Mouse (Mus musculus) myocyte (in vitro differentiated cells): ENCODE data around the gene Ccdc177. TPM values are rescaled to one million over a fixed set of nuclear protein-coding genes. Genes with fewer than 3 reads are reported as not detected.
A peak's percentile ranks its signal among the peaks of the same experiment; 100 is the strongest.

ENCODE experiments used
- H3K27me3 ChIP-seq: one replicate; pipeline ENCODE4 v1.6.1; 2011; ENCODE audit not compliant: control insufficient read depth, insufficient read depth, insufficient read length
- H3K36me3 ChIP-seq: one replicate; pipeline ENCODE4 v1.6.1; 2011; ENCODE audit not compliant: control insufficient read depth, insufficient read depth
- H3K4me2 ChIP-seq: one replicate; pipeline ENCODE4 v1.6.1; 2011; ENCODE audit warnings: low read depth, control low read depth
- H3K4me3 ChIP-seq: one replicate; pipeline ENCODE4 v1.5.1; 2011; ENCODE audit warnings: mild to moderate bottlenecking, control low read depth, moderate library complexity
- H3K79me2 ChIP-seq: one replicate; pipeline ENCODE4 v1.6.1; 2011; ENCODE audit not compliant: control insufficient read depth, insufficient read depth
- H3ac ChIP-seq: one replicate; pipeline ENCODE4 v1.6.1; 2011; ENCODE audit not compliant: control insufficient read depth, insufficient read length
- CEBPB ChIP-seq: IDR thresholded peaks from 2 replicates; pipeline ENCODE4 v1.6.1; 2011; ENCODE audit warnings: mild to moderate bottlenecking, moderate library complexity; ENCODE audit not compliant: poor library complexity, insufficient read depth, severe bottlenecking
- E2F4 ChIP-seq: IDR thresholded peaks from one replicate; pipeline ENCODE4 v1.6.1; 2011; ENCODE audit warnings: mild to moderate bottlenecking, control low read depth, moderate library complexity; ENCODE audit not compliant: insufficient read depth
- MAX ChIP-seq: IDR thresholded peaks from one replicate; pipeline ENCODE4 v1.6.1; 2011; ENCODE audit warnings: low read depth, mild to moderate bottlenecking, control low read depth
- MYOD1 ChIP-seq, 3 experiments: IDR thresholded peaks; one replicate each; pipeline ENCODE4 v1.6.1; 2011; ENCODE audit warnings: control low read depth in 2 of 3, low read depth in 2 of 3, mild to moderate bottlenecking in 2 of 3, moderate library complexity in 1 of 3; ENCODE audit not compliant: insufficient read length in 2 of 3, control insufficient read depth in 1 of 3
- MYOG ChIP-seq, 3 experiments: IDR thresholded peaks; one replicate each; pipeline ENCODE4 v1.6.1; 2011; ENCODE audit warnings: control low read depth in 2 of 3, low read depth in 2 of 3, mild to moderate bottlenecking in 2 of 3; ENCODE audit not compliant: insufficient read length in 2 of 3, control insufficient read depth in 1 of 3, insufficient read depth in 1 of 3
- POLR2A ChIP-seq: IDR thresholded peaks from one replicate; pipeline ENCODE4 v1.6.1; 2011; ENCODE audit warnings: low read depth, mild to moderate bottlenecking, control low read depth, moderate library complexity; ENCODE audit not compliant: insufficient read length
- POLR2AphosphoS2 ChIP-seq: IDR thresholded peaks from one replicate; pipeline ENCODE4 v1.6.1; 2011; ENCODE audit warnings: low read depth, control low read depth; ENCODE audit not compliant: insufficient read length
- REST ChIP-seq: IDR thresholded peaks from one replicate; pipeline ENCODE4 v1.6.1; 2011; ENCODE audit warnings: mild to moderate bottlenecking, control low read depth, moderate library complexity; ENCODE audit not compliant: insufficient read depth, insufficient read length
- SRF ChIP-seq: IDR thresholded peaks from one replicate; pipeline ENCODE4 v1.6.1; 2011; ENCODE audit warnings: low read depth; ENCODE audit not compliant: control insufficient read depth, insufficient read length
- TCF12 ChIP-seq: IDR thresholded peaks from one replicate; pipeline ENCODE4 v1.6.1; 2011; ENCODE audit warnings: mild to moderate bottlenecking, control low read depth; ENCODE audit not compliant: poor library complexity, insufficient read depth, severe bottlenecking
- TCF3 ChIP-seq: IDR thresholded peaks from one replicate; pipeline ENCODE4 v1.6.1; 2011; ENCODE audit warnings: low read depth, control low read depth; ENCODE audit not compliant: insufficient read length
- USF1 ChIP-seq: IDR thresholded peaks from one replicate; pipeline ENCODE4 v1.6.1; 2011; ENCODE audit warnings: low read depth, mild to moderate bottlenecking, control low read depth, moderate library complexity
- polyA plus RNA-seq: library from polyadenylated mRNA; unstranded; fragments of >200 nt; fragmentation: generic; extraction: Trizol; gene quantifications from one replicate; pipeline ENCODE4 v1.2.1, GENCODE M21; 2012; ENCODE audit warnings: missing spikeins

Gene Ccdc177
- not detected for polyA plus RNA-seq

DNA sequence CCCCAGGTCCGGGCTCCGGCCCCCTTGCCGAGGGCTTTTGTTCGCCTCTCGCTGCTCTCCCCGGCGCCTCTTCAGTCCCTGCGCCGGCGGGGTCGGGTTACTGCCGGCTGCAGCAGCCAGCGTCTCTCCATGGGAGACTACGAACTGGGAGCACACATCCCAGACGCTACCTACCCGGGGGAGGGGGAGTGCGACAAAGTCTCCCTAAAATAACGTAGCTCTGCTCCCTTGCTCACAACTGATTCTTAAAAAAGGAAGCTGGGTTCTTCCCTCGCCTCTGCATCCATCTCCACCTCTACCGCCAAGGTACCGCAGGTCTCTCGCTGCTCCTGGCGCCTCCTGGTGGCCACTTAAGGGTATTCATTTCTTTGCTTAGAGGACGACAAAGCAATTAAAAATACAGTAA lies at the start of gene Ccdc177:
Ccdc177 (minus strand) TSS at position 292 of the 406 bp plus-strand sequence.
- no peak within 1 kb of the TSS for H3K4me2 ChIP-seq
- TF ChIP-seq USF1 (no peak), E2F4 (no peak), SRF (no peak), TCF12 (no peak)
- H3K4me3 ChIP-seq: no peak within 1 kb of the TSS
- H3K79me2 ChIP-seq: no peaks in the 10 kb centered on the region
- H3ac ChIP-seq: no peak within 1 kb of the TSS
- H3K27me3 ChIP-seq: peaks cover 56% of the 10 kb centered on the region
- no peaks in the 10 kb centered on the region for H3K36me3 ChIP-seq

DNA sequence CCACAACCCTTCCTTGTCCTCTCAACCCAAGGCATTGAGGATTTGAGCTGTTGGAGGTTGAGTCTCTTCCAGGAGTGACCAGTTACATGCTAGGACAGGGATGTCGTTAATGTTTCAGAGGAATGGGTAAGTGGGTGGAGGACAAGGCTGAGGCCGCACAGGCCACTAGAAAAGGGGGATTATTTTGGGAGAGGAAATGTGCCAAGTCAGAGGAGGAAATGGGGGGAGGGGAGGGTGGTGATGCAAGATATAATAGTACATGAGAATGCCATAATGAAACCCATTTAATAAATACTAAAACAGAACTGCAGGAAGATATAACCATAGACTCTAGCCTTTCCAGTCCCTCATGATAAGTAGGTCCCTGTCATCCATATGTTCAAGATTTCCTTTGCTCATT lies 49.5 kb upstream of the Ccdc177 start:
- Histone ChIP-seq H3K27me3 (no peaks in the 10 kb centered on the region), H3K36me3 (no peaks in the 10 kb centered on the region), H3K4me2 (peak overlapping the region; percentile 27), H3K79me2 (peaks cover 99% of the 10 kb centered on the region), H3K4me3 (no peak overlapping the region), H3ac (no peak overlapping the region)
- TF ChIP-seq MYOG (IDR thresholded peaks at IDR 0.05; ENCODE audit: control insufficient read depth in 1 of 3, insufficient read depth in 1 of 3, insufficient read length in 2 of 3, low read depth in 2 of 3) (no peak), E2F4 (no peak), POLR2A (no peak), CEBPB (no peak), TCF3 (no peak), USF1 (no peak), MAX (no peak), REST (no peak)

DNA sequence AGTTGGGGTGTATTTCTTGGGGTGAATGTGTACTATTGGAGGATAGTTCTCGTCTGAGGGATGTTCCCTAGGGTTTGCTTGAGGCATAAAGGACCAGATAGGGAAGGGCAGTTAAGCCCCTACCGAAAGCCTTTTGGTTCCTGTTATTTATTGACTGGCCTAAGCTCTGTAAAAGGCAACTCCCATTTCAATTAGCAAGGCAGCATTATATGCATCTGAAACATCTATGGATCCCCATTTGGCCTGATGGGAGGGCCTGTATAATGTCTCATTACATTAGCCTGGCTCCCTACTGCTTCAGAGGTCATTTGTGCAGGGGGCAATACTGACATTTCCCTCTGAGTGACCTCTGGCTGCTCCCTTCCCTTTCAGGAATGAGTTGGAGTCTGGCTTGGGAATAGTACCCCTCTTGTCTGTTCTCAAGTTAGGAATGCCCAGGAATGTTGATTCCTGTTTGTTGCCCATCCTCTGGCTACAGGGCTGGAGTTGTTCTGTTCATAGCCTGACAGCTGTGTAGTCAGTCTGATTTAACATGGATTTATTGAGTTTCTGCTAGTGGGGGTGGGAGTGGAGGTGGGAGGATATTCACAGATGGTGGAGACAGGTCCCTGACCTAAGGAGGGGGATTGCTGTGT lies 47.1 kb upstream of the Ccdc177 start:
- H3K4me2 ChIP-seq: peak overlapping the region; percentile 34
- peaks cover 99% of the 10 kb centered on the region for H3K79me2 ChIP-seq
- H3K4me3 ChIP-seq: no peak overlapping the region
- TF ChIP-seq POLR2AphosphoS2 (no peak), MYOD1 (IDR thresholded peaks at IDR 0.05; ENCODE audit: control insufficient read depth in 1 of 3, insufficient read length in 2 of 3, low read depth in 2 of 3) (peak in 2 of 3 experiments; percentile 9 to 23)
- H3ac ChIP-seq: no peak overlapping the region
- no peaks in the 10 kb centered on the region for H3K27me3 ChIP-seq
- H3K36me3 ChIP-seq: no peaks in the 10 kb centered on the region

DNA sequence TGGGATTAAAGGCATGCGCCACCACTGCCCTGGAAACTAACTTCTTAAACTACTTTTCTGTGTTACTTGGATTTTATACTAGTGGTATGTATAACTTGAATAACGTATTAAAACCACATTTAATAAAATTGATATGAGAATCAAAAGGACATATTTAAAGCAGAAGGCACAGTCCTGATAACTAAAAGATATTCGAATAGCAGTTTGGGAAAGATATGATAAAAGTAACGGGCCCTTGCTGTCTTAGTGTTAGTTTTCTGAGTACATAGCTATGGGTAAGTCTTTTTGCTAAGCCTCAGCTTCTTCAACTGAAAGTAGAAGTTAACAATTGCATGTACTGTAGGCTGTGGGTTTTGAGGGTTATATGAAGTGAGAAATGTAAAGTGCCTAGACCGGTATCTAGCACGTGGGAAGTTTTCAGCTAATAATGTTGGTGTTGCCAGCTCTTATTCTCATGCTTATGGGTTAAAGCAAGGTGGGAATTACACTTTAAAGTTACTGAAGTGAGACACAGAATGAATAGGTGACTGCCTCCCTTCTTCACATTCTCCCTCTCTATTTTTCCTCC lies 44.5 kb upstream of the Ccdc177 start:
- Histone ChIP-seq H3ac (no peak overlapping the region), H3K79me2 (peaks cover 100% of the 10 kb centered on the region), H3K36me3 (no peaks in the 10 kb centered on the region), H3K4me3 (no peak overlapping the region), H3K27me3 (no peaks in the 10 kb centered on the region), H3K4me2 (no peak overlapping the region)
- TF ChIP-seq CEBPB (no peak), MAX (no peak), REST (no peak), POLR2A (no peak), POLR2AphosphoS2 (no peak), SRF (no peak)

DNA sequence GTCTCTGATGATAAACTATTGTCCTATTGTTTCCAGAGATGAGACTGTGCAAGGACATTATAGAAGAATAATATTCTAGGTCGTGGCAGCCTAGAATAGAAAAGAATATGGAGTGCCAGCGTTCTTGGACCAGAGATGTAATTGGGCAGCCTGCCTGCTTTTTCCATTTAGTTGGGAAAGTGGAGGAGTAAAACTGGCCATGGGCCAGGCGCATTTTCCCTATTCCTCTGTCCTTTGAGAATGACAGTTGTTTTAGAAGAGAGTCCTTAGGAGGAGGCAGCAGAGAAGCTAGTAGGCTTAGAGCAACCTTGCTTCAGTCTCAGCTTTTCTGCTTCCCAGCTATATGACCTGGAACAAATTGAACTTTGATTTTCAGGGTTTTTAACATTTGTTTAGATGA lies 43.4 kb upstream of the Ccdc177 start:
- Histone ChIP-seq H3K4me3 (no peak overlapping the region), H3ac (no peak overlapping the region), H3K4me2 (peak overlapping the region; percentile 33), H3K79me2 (peaks cover 100% of the 10 kb centered on the region), H3K27me3 (no peaks in the 10 kb centered on the region), H3K36me3 (no peaks in the 10 kb centered on the region)
- TF ChIP-seq POLR2A (no peak), CEBPB (no peak), TCF3 (no peak), POLR2AphosphoS2 (no peak), MAX (no peak), USF1 (no peak), SRF (no peak), MYOG (IDR thresholded peaks at IDR 0.05; ENCODE audit: control insufficient read depth in 1 of 3, insufficient read depth in 1 of 3, insufficient read length in 2 of 3, low read depth in 2 of 3) (no peak), REST (no peak), E2F4 (no peak), TCF12 (no peak), MYOD1 (IDR thresholded peaks at IDR 0.05; ENCODE audit: control insufficient read depth in 1 of 3, insufficient read length in 2 of 3, low read depth in 2 of 3) (no peak)

DNA sequence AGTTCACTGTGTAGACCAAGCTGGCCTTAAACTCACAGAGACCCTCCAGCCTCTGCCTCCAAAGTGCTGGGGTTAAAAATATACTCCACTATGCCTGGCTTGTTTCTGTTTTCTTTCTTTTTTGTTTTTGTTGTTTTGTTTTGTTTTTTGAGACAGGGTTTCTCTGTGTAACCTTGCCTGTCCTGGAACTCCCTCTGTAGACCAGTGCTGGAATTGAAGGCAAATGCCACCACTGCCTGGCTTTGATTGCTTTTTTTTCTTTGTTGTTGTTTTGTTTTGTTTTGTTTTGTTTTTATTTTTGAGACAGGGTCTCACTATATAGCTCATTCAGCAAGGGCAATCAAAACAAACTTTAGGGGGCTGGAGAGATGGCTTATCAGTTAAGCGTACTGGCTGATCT lies 41.0 kb upstream of the Ccdc177 start:
- Histone ChIP-seq H3K79me2 (peaks cover 100% of the 10 kb centered on the region), H3K36me3 (no peaks in the 10 kb centered on the region), H3K4me3 (no peak overlapping the region), H3K4me2 (no peak overlapping the region), H3K27me3 (no peaks in the 10 kb centered on the region), H3ac (no peak overlapping the region)
- TF ChIP-seq SRF: no peak
- no peak for TF ChIP-seq TCF3
- no peak for TF ChIP-seq E2F4
- TF ChIP-seq MAX: no peak
- TF ChIP-seq USF1: no peak
- TF ChIP-seq REST: no peak
- no peak for TF ChIP-seq CEBPB
- no peak for TF ChIP-seq TCF12
- no peak for TF ChIP-seq POLR2A
- TF ChIP-seq MYOG (IDR thresholded peaks at IDR 0.05; ENCODE audit: control insufficient read depth in 1 of 3, insufficient read depth in 1 of 3, insufficient read length in 2 of 3, low read depth in 2 of 3): no peak
- TF ChIP-seq POLR2AphosphoS2: no peak
- no peak for TF ChIP-seq MYOD1 (IDR thresholded peaks at IDR 0.05; ENCODE audit: control insufficient read depth in 1 of 3, insufficient read length in 2 of 3, low read depth in 2 of 3)
